Mouse (Mus musculus) skeletal muscle tissue, adult 2 months (tissue): Measurements from ENCODE around the gene Isg20l2.

Experiments
- DNase-seq: peaks from one replicate; pipeline ENCODE4 v3.0.0-alpha.2; 2012; ENCODE audit warnings: low read depth, low spot score

Gene Isg20l2

GRCm38 (mm10) chr3:87910573-87911141 lies 19.5 kb upstream of the Isg20l2 start:
- peak; percentile 74 for DNase-seq

GRCm38 (mm10) chr3:87913491-87913890 lies 16.6 kb upstream of the Isg20l2 start:
- DNase-seq, result no peak

GRCm38 (mm10) chr3:87913891-87914290 lies 16.2 kb upstream of the Isg20l2 start:
- DNase-seq, result no peak

- no peak for DNase-seq
Measured at GRCm38 (mm10) chr3:87916990-87917389, 13.1 kb upstream of the Isg20l2 start.

- DNase-seq, result no peak
Measured at GRCm38 (mm10) chr3:87918551-87918950, 11.6 kb upstream of the Isg20l2 start.

GRCm38 (mm10) chr3:87919336-87920108 lies 10.6 kb upstream of the Isg20l2 start, which contains the start of gene Mrpl24:
Gene Mrpl24, plus strand, starts transcription at chr3:87919506.
- DNase-seq, result peak; percentile 88

- no peak for DNase-seq
Measured at GRCm38 (mm10) chr3:87920270-87920943, 9.7 kb upstream of the Isg20l2 start.

- no peak for DNase-seq
Measured at GRCm38 (mm10) chr3:87924996-87925395, 5.1 kb upstream of the Isg20l2 start.

GRCm38 (mm10) chr3:87927452-87927851 lies 2.7 kb upstream of the Isg20l2 start:
- DNase-seq, result no peak

- no peak for DNase-seq
Measured at GRCm38 (mm10) chr3:87929341-87930077, 605 bp upstream of the Isg20l2 start.

- DNase-seq, result no peak
Measured at GRCm38 (mm10) chr3:87934026-87934425, 3.9 kb downstream of the Isg20l2 start.

- no peak for DNase-seq
Measured at GRCm38 (mm10) chr3:87934501-87934900, 4.4 kb downstream of the Isg20l2 start.

- no peak for DNase-seq
Measured at GRCm38 (mm10) chr3:87935201-87935600, 5.1 kb downstream of the Isg20l2 start.

- DNase-seq, result peak; percentile 44
Measured at GRCm38 (mm10) chr3:87935776-87936175, 5.7 kb downstream of the Isg20l2 start.

GRCm38 (mm10) chr3:87940611-87941010 lies 10.5 kb downstream of the Isg20l2 start:
- DNase-seq, result no peak

GRCm38 (mm10) chr3:87942471-87942870 lies 12.4 kb downstream of the Isg20l2 start:
- DNase-seq, result no peak

GRCm38 (mm10) chr3:87943586-87943985 lies 13.5 kb downstream of the Isg20l2 start:
- no peak for DNase-seq

GRCm38 (mm10) chr3:87944838-87945600 lies 14.9 kb downstream of the Isg20l2 start:
- no peak for DNase-seq

- DNase-seq, result no peak
Measured at GRCm38 (mm10) chr3:87945781-87946540, 15.8 kb downstream of the Isg20l2 start.

GRCm38 (mm10) chr3:87946541-87946860 lies 16.4 kb downstream of the Isg20l2 start:
- no peak for DNase-seq
